Mouse (Mus musculus): Measurements from ENCODE around the gene Serpinb6e.

The Serpinb6e gene

GRCm38 (mm10) chr13:33843308-33843707, at the start of gene Serpinb6e:
TSS of gene Serpinb6e (minus strand) at chr13:33843408.
- DNase-seq: no peak

GRCm38 (mm10) chr13:33830751-33831150, 12.5 kb downstream of the Serpinb6e start:
- DNase-seq: no peak

- DNase-seq: no peak
These were observed 19.8 kb downstream of the Serpinb6e start for GRCm38 (mm10) chr13:33823421-33823820.

- no peak for DNase-seq
These were observed 21.6 kb downstream of the Serpinb6e start for GRCm38 (mm10) chr13:33821490-33822143.
